Mouse (Mus musculus) cerebellum, postnatal 4 days (tissue): ENCODE data around the gene Rab34.

Source experiments
- DNase-seq, 2 experiments: peaks; one replicate each; pipeline ENCODE4 v3.0.0; 2022; ENCODE audit warnings: low spot score in 2 of 2, mixed read lengths in 1 of 2

Rab34 gene

DNA sequence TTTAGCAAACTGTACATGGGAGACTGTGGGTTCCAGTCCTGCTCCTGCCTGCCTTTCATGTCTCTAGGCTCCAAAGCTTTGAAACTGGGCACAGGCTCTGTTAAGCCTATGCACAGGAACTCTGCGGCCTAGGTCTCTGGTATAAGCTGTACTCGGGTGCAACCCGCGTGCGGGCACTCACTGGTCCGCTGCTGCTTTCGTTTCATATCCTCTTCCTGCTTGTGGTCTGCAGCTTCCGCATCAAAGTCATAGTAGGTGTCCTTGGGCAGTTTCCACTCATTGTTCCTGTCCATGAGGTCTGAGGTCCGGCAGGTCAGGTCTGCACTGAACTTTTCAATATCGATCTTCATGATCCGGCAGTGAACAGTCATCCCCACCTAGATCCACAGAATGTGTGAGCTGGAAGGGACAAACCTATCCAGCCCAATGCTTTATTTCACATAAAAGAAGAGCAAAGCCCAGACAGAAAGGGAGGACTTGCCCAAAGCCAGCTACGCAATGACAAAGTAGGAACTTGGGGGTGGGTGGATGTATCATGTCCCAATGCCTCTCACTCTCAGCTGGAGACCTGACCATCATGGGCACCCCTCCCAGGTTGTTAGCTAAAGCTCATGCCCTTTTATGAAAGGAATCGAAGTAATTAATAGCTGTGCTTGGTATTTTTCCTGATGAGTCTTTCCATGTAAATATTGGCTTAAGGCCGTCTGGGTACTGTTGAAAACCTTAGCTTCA is 25.0 kb downstream of the Rab34 start:
- no peak for DNase-seq

DNA sequence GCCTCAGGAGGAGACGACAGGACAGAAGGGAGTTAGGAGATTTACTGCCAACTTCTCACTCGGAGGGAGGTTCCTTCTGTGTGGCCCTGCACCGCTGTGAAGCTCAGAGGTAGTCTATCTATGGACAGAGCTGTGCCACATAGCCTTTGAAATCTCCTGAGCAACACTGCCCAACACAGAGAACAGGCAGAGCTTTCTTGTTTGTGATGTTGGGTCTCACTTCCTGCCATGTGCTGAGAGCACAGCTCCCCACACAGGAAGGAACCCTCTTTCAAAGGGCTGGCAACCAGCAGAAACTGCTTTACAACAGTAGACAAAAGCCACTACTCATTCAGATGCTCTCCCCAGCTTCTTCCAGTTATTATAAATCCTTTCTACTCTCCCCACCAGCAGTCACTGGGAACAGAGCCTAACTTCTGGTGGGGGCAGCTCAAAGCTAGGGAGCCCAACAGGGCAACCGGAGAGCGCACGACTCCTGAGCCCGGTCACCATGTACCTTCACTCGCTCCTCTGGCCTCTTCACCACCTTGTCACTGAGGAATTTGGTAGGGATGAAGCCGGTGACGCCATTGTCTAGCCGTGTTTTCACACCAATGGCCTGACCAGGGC is 27.6 kb downstream of the Rab34 start:
- DNase-seq: no peak

DNA sequence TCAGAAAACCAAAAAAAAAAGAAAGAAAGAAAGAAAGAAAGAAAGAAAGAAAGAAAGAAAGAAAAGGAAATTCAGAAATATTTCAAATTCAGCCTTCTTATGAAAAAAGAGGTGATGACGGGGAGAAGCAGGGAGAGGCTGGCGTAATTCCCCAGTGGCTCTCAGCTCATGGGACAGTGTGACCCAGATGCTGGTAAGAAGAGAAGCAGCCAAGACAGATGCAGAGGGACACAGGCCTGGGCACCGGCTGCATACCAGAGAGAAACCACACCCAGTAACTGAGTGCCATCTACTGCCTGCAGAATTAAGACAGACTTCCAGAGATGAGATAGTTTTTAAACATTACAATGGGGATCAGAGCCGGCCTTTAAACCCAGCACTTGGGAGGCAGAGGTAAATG is 35.4 kb downstream of the Rab34 start:
- no peak for DNase-seq

DNA sequence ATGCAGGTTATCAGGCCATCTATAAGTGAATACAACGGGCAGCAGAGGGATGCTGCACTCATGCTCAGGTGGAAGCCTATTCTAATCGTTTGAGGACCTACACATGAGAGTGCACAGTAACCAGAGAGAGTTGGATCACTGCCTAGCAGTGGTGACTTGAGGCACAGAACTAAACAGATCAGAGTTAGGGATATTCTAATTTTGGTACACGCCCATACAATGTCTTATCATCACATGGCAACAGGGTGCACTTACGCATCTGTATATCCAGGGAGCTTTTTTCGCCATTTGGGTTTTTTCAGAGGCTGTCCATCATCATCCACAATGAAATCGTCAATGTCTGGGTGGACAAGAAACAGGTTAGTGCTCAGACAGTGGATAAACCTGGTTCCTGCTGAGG is 43.3 kb downstream of the Rab34 start:
- DNase-seq: no peak

DNA sequence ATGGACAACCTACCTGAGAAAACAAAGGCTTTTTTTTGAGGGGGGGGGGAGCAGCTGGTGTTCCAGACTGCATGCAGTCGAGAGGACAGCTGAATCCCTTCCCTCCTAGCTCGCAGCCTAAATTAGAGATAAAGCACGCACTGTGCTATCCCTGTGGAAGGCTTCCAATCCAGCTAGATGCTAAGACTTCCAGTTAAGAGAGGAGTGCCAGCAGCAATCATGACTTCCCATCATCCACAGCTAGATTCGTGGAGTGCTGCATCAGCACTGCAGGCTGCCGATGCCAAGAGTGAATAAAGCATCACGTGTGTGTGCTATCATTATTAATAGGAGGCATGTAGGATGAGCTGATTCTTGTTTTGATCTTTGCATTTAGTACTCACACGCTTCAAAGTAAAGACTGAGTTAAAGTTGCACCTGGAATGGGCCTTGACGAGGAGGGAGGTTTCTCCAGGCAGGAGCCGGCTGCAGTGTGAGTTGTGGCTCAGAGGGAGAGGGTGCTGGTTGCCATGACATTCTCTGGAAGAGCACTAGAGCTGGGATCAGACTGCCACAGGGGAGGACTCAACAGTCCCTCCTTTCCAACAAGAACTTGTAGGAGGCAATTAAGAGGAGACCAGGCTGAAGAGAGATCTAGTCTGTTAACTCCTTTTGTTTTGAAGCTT is 52.1 kb downstream of the Rab34 start:
- no peak for DNase-seq
